Mouse (Mus musculus): ENCODE results near the gene Coro6.

The Coro6 gene

GRCm38 (mm10) chr11:77493512-77494343 lies 31.5 kb downstream of the Coro6 start, which contains the start of gene Git1:
Git1 (plus strand) TSS chr11:77493562.
- DNase-seq (ENCODE audit: low read depth, low spot score): no peak

GRCm38 (mm10) chr11:77494344-77494676 lies 32.1 kb downstream of the Coro6 start:
- no peak for DNase-seq (ENCODE audit: low read depth, low spot score)

GRCm38 (mm10) chr11:77494782-77495181 lies 32.6 kb downstream of the Coro6 start:
- DNase-seq (ENCODE audit: low read depth, low spot score): no peak

GRCm38 (mm10) chr11:77495507-77495906 lies 33.3 kb downstream of the Coro6 start:
- no peak for DNase-seq (ENCODE audit: low read depth, low spot score)

GRCm38 (mm10) chr11:77497341-77497756 lies 35.1 kb downstream of the Coro6 start:
- no peak for DNase-seq (ENCODE audit: low read depth, low spot score)

- no peak for DNase-seq (ENCODE audit: low read depth, low spot score)
These were observed 35.6 kb downstream of the Coro6 start for GRCm38 (mm10) chr11:77497851-77498250.

GRCm38 (mm10) chr11:77498261-77499139 lies 36.3 kb downstream of the Coro6 start:
- DNase-seq (ENCODE audit: low read depth, low spot score): no peak

- DNase-seq (ENCODE audit: low read depth, low spot score): no peak
These were observed 37.1 kb downstream of the Coro6 start for GRCm38 (mm10) chr11:77499354-77499753.

GRCm38 (mm10) chr11:77500361-77501325 lies 38.4 kb downstream of the Coro6 start:
- no peak for DNase-seq (ENCODE audit: low read depth, low spot score)

GRCm38 (mm10) chr11:77501392-77501791 lies 39.2 kb downstream of the Coro6 start:
- peak; percentile 85 for DNase-seq (ENCODE audit: low read depth, low spot score)

GRCm38 (mm10) chr11:77501971-77502370 lies 39.8 kb downstream of the Coro6 start:
- DNase-seq (ENCODE audit: low read depth, low spot score): no peak

- no peak for DNase-seq (ENCODE audit: low read depth, low spot score)
These were observed 40.3 kb downstream of the Coro6 start for GRCm38 (mm10) chr11:77502481-77502880.

GRCm38 (mm10) chr11:77503511-77503910 lies 41.3 kb downstream of the Coro6 start:
- no peak for DNase-seq (ENCODE audit: low read depth, low spot score)

GRCm38 (mm10) chr11:77504377-77504776 lies 42.2 kb downstream of the Coro6 start:
- no peak for DNase-seq (ENCODE audit: low read depth, low spot score)

GRCm38 (mm10) chr11:77505291-77505980 lies 43.2 kb downstream of the Coro6 start:
- no peak for DNase-seq (ENCODE audit: low read depth, low spot score)

GRCm38 (mm10) chr11:77506273-77506672 lies 44.1 kb downstream of the Coro6 start:
- no peak for DNase-seq (ENCODE audit: low read depth, low spot score)

GRCm38 (mm10) chr11:77506941-77507340 lies 44.7 kb downstream of the Coro6 start:
- DNase-seq (ENCODE audit: low read depth, low spot score): no peak

- no peak for DNase-seq (ENCODE audit: low read depth, low spot score)
These were observed 45.2 kb downstream of the Coro6 start for GRCm38 (mm10) chr11:77507426-77507825.

- DNase-seq (ENCODE audit: low read depth, low spot score): peak; percentile 73
These were observed 46.1 kb downstream of the Coro6 start for GRCm38 (mm10) chr11:77508068-77509021.

GRCm38 (mm10) chr11:77511336-77511735 lies 49.1 kb downstream of the Coro6 start:
- DNase-seq (ENCODE audit: low read depth, low spot score): no peak
